Mouse (Mus musculus): Measurements from ENCODE around the gene Hsd3b2.

DNA sequence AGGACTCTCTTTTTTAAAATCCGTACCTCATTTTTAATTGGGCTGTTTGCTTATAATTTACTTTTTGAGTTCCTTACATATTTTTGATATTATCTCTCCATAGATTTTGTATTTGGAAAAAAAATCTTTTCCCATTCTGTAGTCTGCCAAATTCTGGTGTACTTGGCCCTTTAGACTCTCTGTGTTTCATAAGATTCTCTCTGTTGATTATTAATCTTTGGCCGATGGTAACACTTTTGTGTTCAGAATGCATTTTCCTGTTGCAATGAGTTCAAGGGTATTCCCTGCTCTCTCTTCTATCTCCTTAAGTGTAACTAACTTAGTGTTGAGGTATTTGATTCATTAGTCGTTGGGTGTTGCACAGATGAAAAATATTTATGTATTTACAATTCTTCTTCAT, 32.5 kb upstream of the Hsd3b2 start:
- no peak for TF ChIP-seq CTCF (IDR thresholded peaks at IDR 0.05)
- TF ChIP-seq EP300 (IDR thresholded peaks at IDR 0.05; ENCODE audit: insufficient read depth, low read depth, low read length): no peak
- no peak for TF ChIP-seq POLR2A (IDR thresholded peaks at IDR 0.05; ENCODE audit: insufficient read depth, low read depth, low read length)

Measured in heart, adult 2 months (tissue).